Mouse (Mus musculus) liver, embryonic 14.5 days (tissue): Measurements from ENCODE around the gene Tas1r3.

ENCODE experiments used
- CTCF ChIP-seq: IDR thresholded peaks from 2 replicates; pipeline ENCODE4 v1.5.1; 2016; ENCODE audit warnings: antibody characterized with exemption, low read depth, control low read depth
- EP300 ChIP-seq: IDR thresholded peaks from 2 replicates; pipeline ENCODE4 v1.6.1; 2016; ENCODE audit warnings: antibody characterized with exemption, low read depth

DNA sequence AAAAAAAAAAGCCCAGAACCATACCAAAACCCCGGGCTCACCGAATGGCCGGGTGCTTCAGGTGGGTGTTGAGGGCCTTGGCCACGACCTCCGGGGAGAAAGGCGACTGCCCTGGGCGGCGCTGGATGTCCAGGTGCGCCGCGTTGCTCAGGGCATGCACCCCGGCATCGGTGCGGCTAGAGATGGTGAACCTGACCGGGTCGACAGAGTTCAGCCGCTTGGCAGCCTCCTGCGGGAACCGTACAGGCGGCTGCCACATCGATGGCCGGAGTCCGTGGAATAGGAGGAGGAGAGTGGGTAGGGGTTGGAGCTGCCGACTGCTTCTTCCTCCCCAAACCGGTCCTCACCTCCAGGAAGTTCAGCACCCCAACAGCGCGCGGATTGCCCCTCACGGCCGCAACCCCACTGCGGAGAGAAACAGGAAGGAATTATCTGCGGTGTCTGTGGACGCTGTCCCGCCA, 27.9 kb upstream of the Tas1r3 start:
- TF ChIP-seq CTCF (no peak), EP300 (no peak)
